Mouse (Mus musculus) myocyte (in vitro differentiated cells): ENCODE data around the gene Prox1. TPM values are rescaled to one million over a fixed set of nuclear protein-coding genes. Genes with fewer than 3 reads are reported as not detected.

ENCODE experiments used
- H3K27me3 ChIP-seq: one replicate; pipeline ENCODE4 v1.6.1; 2011; ENCODE audit not compliant: control insufficient read depth, insufficient read depth, insufficient read length
- H3K36me3 ChIP-seq: one replicate; pipeline ENCODE4 v1.6.1; 2011; ENCODE audit not compliant: control insufficient read depth, insufficient read depth
- H3K4me2 ChIP-seq: one replicate; pipeline ENCODE4 v1.6.1; 2011; ENCODE audit warnings: low read depth, control low read depth
- H3K4me3 ChIP-seq: one replicate; pipeline ENCODE4 v1.5.1; 2011; ENCODE audit warnings: mild to moderate bottlenecking, control low read depth, moderate library complexity
- H3K79me2 ChIP-seq: one replicate; pipeline ENCODE4 v1.6.1; 2011; ENCODE audit not compliant: control insufficient read depth, insufficient read depth
- H3ac ChIP-seq: one replicate; pipeline ENCODE4 v1.6.1; 2011; ENCODE audit not compliant: control insufficient read depth, insufficient read length
- CEBPB ChIP-seq: IDR thresholded peaks from 2 replicates; pipeline ENCODE4 v1.6.1; 2011; ENCODE audit warnings: mild to moderate bottlenecking, moderate library complexity; ENCODE audit not compliant: poor library complexity, insufficient read depth, severe bottlenecking
- E2F4 ChIP-seq: IDR thresholded peaks from one replicate; pipeline ENCODE4 v1.6.1; 2011; ENCODE audit warnings: mild to moderate bottlenecking, control low read depth, moderate library complexity; ENCODE audit not compliant: insufficient read depth
- MAX ChIP-seq: IDR thresholded peaks from one replicate; pipeline ENCODE4 v1.6.1; 2011; ENCODE audit warnings: low read depth, mild to moderate bottlenecking, control low read depth
- MYOD1 ChIP-seq, 3 experiments: IDR thresholded peaks; one replicate each; pipeline ENCODE4 v1.6.1; 2011; ENCODE audit warnings: control low read depth in 2 of 3, low read depth in 2 of 3, mild to moderate bottlenecking in 2 of 3, moderate library complexity in 1 of 3; ENCODE audit not compliant: insufficient read length in 2 of 3, control insufficient read depth in 1 of 3
- MYOG ChIP-seq, 3 experiments: IDR thresholded peaks; one replicate each; pipeline ENCODE4 v1.6.1; 2011; ENCODE audit warnings: control low read depth in 2 of 3, low read depth in 2 of 3, mild to moderate bottlenecking in 2 of 3; ENCODE audit not compliant: insufficient read length in 2 of 3, control insufficient read depth in 1 of 3, insufficient read depth in 1 of 3
- POLR2A ChIP-seq: IDR thresholded peaks from one replicate; pipeline ENCODE4 v1.6.1; 2011; ENCODE audit warnings: low read depth, mild to moderate bottlenecking, control low read depth, moderate library complexity; ENCODE audit not compliant: insufficient read length
- POLR2AphosphoS2 ChIP-seq: IDR thresholded peaks from one replicate; pipeline ENCODE4 v1.6.1; 2011; ENCODE audit warnings: low read depth, control low read depth; ENCODE audit not compliant: insufficient read length
- REST ChIP-seq: IDR thresholded peaks from one replicate; pipeline ENCODE4 v1.6.1; 2011; ENCODE audit warnings: mild to moderate bottlenecking, control low read depth, moderate library complexity; ENCODE audit not compliant: insufficient read depth, insufficient read length
- SRF ChIP-seq: IDR thresholded peaks from one replicate; pipeline ENCODE4 v1.6.1; 2011; ENCODE audit warnings: low read depth; ENCODE audit not compliant: control insufficient read depth, insufficient read length
- TCF12 ChIP-seq: IDR thresholded peaks from one replicate; pipeline ENCODE4 v1.6.1; 2011; ENCODE audit warnings: mild to moderate bottlenecking, control low read depth; ENCODE audit not compliant: poor library complexity, insufficient read depth, severe bottlenecking
- TCF3 ChIP-seq: IDR thresholded peaks from one replicate; pipeline ENCODE4 v1.6.1; 2011; ENCODE audit warnings: low read depth, control low read depth; ENCODE audit not compliant: insufficient read length
- USF1 ChIP-seq: IDR thresholded peaks from one replicate; pipeline ENCODE4 v1.6.1; 2011; ENCODE audit warnings: low read depth, mild to moderate bottlenecking, control low read depth, moderate library complexity
- polyA plus RNA-seq: library from polyadenylated mRNA; unstranded; fragments of >200 nt; fragmentation: generic; extraction: Trizol; gene quantifications from one replicate; pipeline ENCODE4 v1.2.1, GENCODE M21; 2012; ENCODE audit warnings: missing spikeins

Prox1 gene
- polyA plus RNA-seq, 1 experiment, result 0.13 TPM

- Histone ChIP-seq H3K4me3 (no peak overlapping the region), H3K36me3 (no peaks in the 10 kb centered on the region), H3K79me2 (no peaks in the 10 kb centered on the region), H3ac (no peak overlapping the region), H3K4me2 (no peak overlapping the region), H3K27me3 (no peaks in the 10 kb centered on the region)
- TF ChIP-seq POLR2AphosphoS2 (no peak), CEBPB (no peak), USF1 (no peak), TCF3 (no peak), SRF (no peak), MYOD1 (IDR thresholded peaks at IDR 0.05; ENCODE audit: control insufficient read depth in 1 of 3, insufficient read length in 2 of 3, low read depth in 2 of 3) (no peak), MYOG (IDR thresholded peaks at IDR 0.05; ENCODE audit: control insufficient read depth in 1 of 3, insufficient read depth in 1 of 3, insufficient read length in 2 of 3, low read depth in 2 of 3) (no peak), POLR2A (no peak), E2F4 (no peak), REST (no peak), MAX (no peak), TCF12 (no peak)
Measured at GRCm38 (mm10) chr1:190144416-190144815, 26.1 kb downstream of the Prox1 start.

GRCm38 (mm10) chr1:190143593-190143992, 26.9 kb downstream of the Prox1 start:
- H3K4me3 ChIP-seq, result no peak overlapping the region
- TF ChIP-seq POLR2A, result no peak
- TF ChIP-seq MAX, result no peak
- TF ChIP-seq POLR2AphosphoS2, result no peak
- no peak for TF ChIP-seq TCF3
- no peak for TF ChIP-seq TCF12
- no peak for TF ChIP-seq E2F4
- TF ChIP-seq CEBPB, result no peak
- no peak for TF ChIP-seq MYOG (IDR thresholded peaks at IDR 0.05; ENCODE audit: control insufficient read depth in 1 of 3, insufficient read depth in 1 of 3, insufficient read length in 2 of 3, low read depth in 2 of 3)
- TF ChIP-seq SRF, result no peak
- TF ChIP-seq MYOD1 (IDR thresholded peaks at IDR 0.05; ENCODE audit: control insufficient read depth in 1 of 3, insufficient read length in 2 of 3, low read depth in 2 of 3), result no peak
- TF ChIP-seq USF1, result no peak
- no peak overlapping the region for H3ac ChIP-seq
- no peaks in the 10 kb centered on the region for H3K27me3 ChIP-seq
- H3K4me2 ChIP-seq, result no peak overlapping the region
- no peaks in the 10 kb centered on the region for H3K36me3 ChIP-seq
- H3K79me2 ChIP-seq, result no peaks in the 10 kb centered on the region

- Histone ChIP-seq H3K4me3 (no peak overlapping the region), H3K79me2 (no peaks in the 10 kb centered on the region), H3K27me3 (no peaks in the 10 kb centered on the region), H3K36me3 (no peaks in the 10 kb centered on the region), H3K4me2 (no peak overlapping the region), H3ac (no peak overlapping the region)
- no peak for TF ChIP-seq POLR2A
- TF ChIP-seq REST, result no peak
- TF ChIP-seq USF1, result no peak
- no peak for TF ChIP-seq CEBPB
- no peak for TF ChIP-seq MYOG (IDR thresholded peaks at IDR 0.05; ENCODE audit: control insufficient read depth in 1 of 3, insufficient read depth in 1 of 3, insufficient read length in 2 of 3, low read depth in 2 of 3)
- no peak for TF ChIP-seq TCF12
- no peak for TF ChIP-seq SRF
- no peak for TF ChIP-seq E2F4
- TF ChIP-seq POLR2AphosphoS2, result no peak
- TF ChIP-seq MYOD1 (IDR thresholded peaks at IDR 0.05; ENCODE audit: control insufficient read depth in 1 of 3, insufficient read length in 2 of 3, low read depth in 2 of 3), result no peak
Measured at GRCm38 (mm10) chr1:190142584-190142983, 27.9 kb downstream of the Prox1 start.

GRCm38 (mm10) chr1:190140519-190140918, 30.0 kb downstream of the Prox1 start:
- Histone ChIP-seq H3K4me3 (no peak overlapping the region), H3ac (no peak overlapping the region), H3K27me3 (no peaks in the 10 kb centered on the region), H3K4me2 (no peak overlapping the region), H3K36me3 (no peaks in the 10 kb centered on the region), H3K79me2 (no peaks in the 10 kb centered on the region)
- TF ChIP-seq REST, result no peak
- TF ChIP-seq TCF12, result no peak
- TF ChIP-seq MYOD1 (IDR thresholded peaks at IDR 0.05; ENCODE audit: control insufficient read depth in 1 of 3, insufficient read length in 2 of 3, low read depth in 2 of 3), result no peak
- TF ChIP-seq E2F4, result no peak
- TF ChIP-seq TCF3, result no peak
- TF ChIP-seq CEBPB, result no peak
- no peak for TF ChIP-seq SRF
- TF ChIP-seq POLR2AphosphoS2, result no peak
- no peak for TF ChIP-seq MAX
- TF ChIP-seq MYOG (IDR thresholded peaks at IDR 0.05; ENCODE audit: control insufficient read depth in 1 of 3, insufficient read depth in 1 of 3, insufficient read length in 2 of 3, low read depth in 2 of 3), result no peak
- TF ChIP-seq USF1, result no peak
- no peak for TF ChIP-seq POLR2A
